Mouse (Mus musculus): Measurements from ENCODE around the gene Klc3. TPM values are rescaled to one million over a fixed set of nuclear protein-coding genes. Genes with fewer than 3 reads are reported as not detected.

Klc3 gene
- total and polyA plus RNA-seq, 2 experiments from 2014 or later = 2.3 to 2.7 TPM

GRCm38 (mm10) chr7:19399496-19400280, 4.2 kb downstream of the Klc3 start:
- WGBS = 4% methylated on average over 27 of the region's 27 CpGs
- Histone ChIP-seq H3K9ac (replicated peaks; ENCODE audit: low read length) (peak overlapping the region; percentile 30; the same call in 1 of the 2 replicates), H3K36me3 (ENCODE audit: insufficient read depth, low read length) (peaks cover 12% of the 10 kb centered on the region; the same call in 1 of the 2 replicates), H3K27ac (no peak overlapping the region), H3K27me3 (ENCODE audit: insufficient read depth, low read length) (peaks cover 27% of the 10 kb centered on the region), H3K4me1 (ENCODE audit: insufficient read depth, low read length) (peaks cover 7% of the 10 kb centered on the region; the same call in 1 of the 2 replicates), H3K4me3 (ENCODE audit: low read length) (no peak overlapping the region), H3K9me3 (ENCODE audit: low read length) (no peaks in the 10 kb centered on the region), H3K4me2 (ENCODE audit: low read depth, low read length) (peak overlapping the region; percentile 46)
- no peak for DNase-seq (ENCODE audit: low spot score)
- TF ChIP-seq CTCF (IDR thresholded peaks at IDR 0.05; ENCODE audit: low read depth) = no peak
- 0 out of 2 replicates have a peak, but pooled peaks have one; percentile 5 for ATAC-seq

GRCm38 (mm10) chr7:19394484-19394883, 9.4 kb downstream of the Klc3 start:
- Histone ChIP-seq H3K4me1 (ENCODE audit: insufficient read depth, low read length) (0 out of 2 replicates have a peak, but pooled peaks cover 2% of the 10 kb centered on the region), H3K4me3 (ENCODE audit: low read length) (no peak overlapping the region), H3K9me3 (ENCODE audit: low read length) (no peaks in the 10 kb centered on the region), H3K4me2 (ENCODE audit: low read depth, low read length) (no peak overlapping the region), H3K27ac (no peak overlapping the region), H3K9ac (replicated peaks; ENCODE audit: low read length) (no peak overlapping the region), H3K36me3 (ENCODE audit: insufficient read depth, low read length) (peaks cover 51% of the 10 kb centered on the region), H3K27me3 (ENCODE audit: insufficient read depth, low read length) (no peaks in the 10 kb centered on the region)
- ATAC-seq (no peak), DNase-seq (ENCODE audit: low spot score) (no peak)
- TF ChIP-seq CTCF (IDR thresholded peaks at IDR 0.05; ENCODE audit: low read depth) = no peak
- WGBS = 91% methylated on average over 8 of the region's 8 CpGs

GRCm38 (mm10) chr7:19388699-19389413, 15.0 kb downstream of the Klc3 start:
- H3K4me1 ChIP-seq (ENCODE audit: insufficient read depth, low read length) = no peaks in the 10 kb centered on the region
- ATAC-seq (peak; percentile 54; the same call in 1 of the 2 replicates), DNase-seq (ENCODE audit: low spot score) (peak; percentile 48)
- H3K4me2 ChIP-seq (ENCODE audit: low read depth, low read length) = no peak overlapping the region
- no peaks in the 10 kb centered on the region for H3K9me3 ChIP-seq (ENCODE audit: low read length)
- H3K4me3 ChIP-seq (ENCODE audit: low read length) = no peak overlapping the region
- no peak for TF ChIP-seq CTCF (IDR thresholded peaks at IDR 0.05; ENCODE audit: low read depth)
- H3K27ac ChIP-seq = peak overlapping the region; percentile 54
- WGBS = 50% methylated on average over 10 of the region's 10 CpGs
- no peaks in the 10 kb centered on the region for H3K27me3 ChIP-seq (ENCODE audit: insufficient read depth, low read length)
- no peak overlapping the region for H3K9ac ChIP-seq (replicated peaks; ENCODE audit: low read length)
- H3K36me3 ChIP-seq (ENCODE audit: insufficient read depth, low read length) = peaks cover 71% of the 10 kb centered on the region

GRCm38 (mm10) chr7:19383708-19384107, 20.2 kb downstream of the Klc3 start:
- no peak overlapping the region for H3K27ac ChIP-seq
- no peak overlapping the region for H3K4me3 ChIP-seq (ENCODE audit: low read length)
- no peak for TF ChIP-seq CTCF (IDR thresholded peaks at IDR 0.05; ENCODE audit: low read depth)
- no peaks in the 10 kb centered on the region for H3K27me3 ChIP-seq (ENCODE audit: insufficient read depth, low read length)
- peaks cover 34% of the 10 kb centered on the region for H3K36me3 ChIP-seq (ENCODE audit: insufficient read depth, low read length)
- no peaks in the 10 kb centered on the region; the same call in 1 of the 2 replicates for H3K4me1 ChIP-seq (ENCODE audit: insufficient read depth, low read length)
- no peak overlapping the region for H3K9ac ChIP-seq (replicated peaks; ENCODE audit: low read length)
- 90% methylated on average over 9 of the region's 9 CpGs for WGBS
- no peak for DNase-seq (ENCODE audit: low spot score)
- ATAC-seq = no peak
- H3K4me2 ChIP-seq (ENCODE audit: low read depth, low read length) = no peak overlapping the region
- H3K9me3 ChIP-seq (ENCODE audit: low read length) = no peaks in the 10 kb centered on the region

GRCm38 (mm10) chr7:19382166-19382541, 21.8 kb downstream of the Klc3 start:
- 2% methylated on average over 31 of the region's 37 CpGs for WGBS
- Histone ChIP-seq H3K4me2 (ENCODE audit: low read depth, low read length) (peak overlapping the region; percentile 84), H3K9me3 (ENCODE audit: low read length) (no peaks in the 10 kb centered on the region), H3K36me3 (ENCODE audit: insufficient read depth, low read length) (peaks cover 24% of the 10 kb centered on the region), H3K27ac (peak overlapping the region; percentile 73), H3K27me3 (ENCODE audit: insufficient read depth, low read length) (no peaks in the 10 kb centered on the region), H3K4me3 (ENCODE audit: low read length) (peak overlapping the region; percentile 87), H3K4me1 (ENCODE audit: insufficient read depth, low read length) (no peaks in the 10 kb centered on the region; the same call in 1 of the 2 replicates), H3K9ac (replicated peaks; ENCODE audit: low read length) (peak overlapping the region; percentile 76)
- ATAC-seq = peak; percentile 68
- DNase-seq (ENCODE audit: low spot score) = peak; percentile 28
- TF ChIP-seq CTCF (IDR thresholded peaks at IDR 0.05; ENCODE audit: low read depth) = no peak

- no peaks in the 10 kb centered on the region for H3K27me3 ChIP-seq (ENCODE audit: insufficient read depth, low read length)
- H3K4me3 ChIP-seq (ENCODE audit: low read length) = peak within 1 kb of the TSS; percentile 87
- TF ChIP-seq CTCF (IDR thresholded peaks at IDR 0.05; ENCODE audit: low read depth) = no peak
- H3K9ac ChIP-seq (replicated peaks; ENCODE audit: low read length) = peak within 1 kb of the TSS; percentile 76
- peak; percentile 100 for DNase-seq (ENCODE audit: low spot score)
- 6% methylated on average over 48 of the region's 48 CpGs for WGBS
- H3K4me2 ChIP-seq (ENCODE audit: low read depth, low read length) = peak within 1 kb of the TSS; percentile 84
- peak within 1 kb of the TSS; percentile 73 for H3K27ac ChIP-seq
- H3K9me3 ChIP-seq (ENCODE audit: low read length) = no peaks in the 10 kb centered on the region
- peak; percentile 97 for ATAC-seq
- peaks cover 19% of the 10 kb centered on the region for H3K36me3 ChIP-seq (ENCODE audit: insufficient read depth, low read length)
- no peaks in the 10 kb centered on the region; the same call in 1 of the 2 replicates for H3K4me1 ChIP-seq (ENCODE audit: insufficient read depth, low read length)
Observed at GRCm38 (mm10) chr7:19381377-19382165, 22.3 kb downstream of the Klc3 start, which contains the start of gene Ercc2. TSS of gene Ercc2 (plus strand) at chr7:19382010.

Data from hindbrain, postnatal 0 days (tissue).